Mouse (Mus musculus) testis, adult 10 weeks (tissue): Measurements from ENCODE around the gene Mageb4. TPM values are rescaled to one million over a fixed set of nuclear protein-coding genes. Genes with fewer than 3 reads are reported as not detected.

ENCODE experiments used
- polyA plus RNA-seq: library from polyadenylated mRNA; stranded (reverse); fragments of 350-450 nt; fragmentation: Illumina TruSeq; extraction: RNeasy Lipid Tissue Mini Kit (QIAGEN cat#74804); gene quantifications from one replicate; pipeline ENCODE4 v1.2.3, GENCODE M21; 2014; ENCODE audit warnings: low read depth, low replicate concordance

The Mageb4 gene
- 6.6 TPM for polyA plus RNA-seq

GRCm38 (mm10) chrX:86304993-86305392 lies at the start of gene Mageb4:
TSS of gene Mageb4 (minus strand) at chrX:86305093.

Other genes starting within 250 kb of the Mageb4 start
- 11.6 TPM for gene Nr0b1, start 113.3 kb downstream of the Mageb4 start, polyA plus RNA-seq